Mouse (Mus musculus): Measurements from ENCODE around the gene Pla2g2c. TPM values are rescaled to one million over a fixed set of nuclear protein-coding genes. Genes with fewer than 3 reads are reported as not detected.

The Pla2g2c gene
- polyA plus RNA-seq, 1 experiment = not detected

Other genes starting within 250 kb of the Pla2g2c start
- gene Vwa5b1, start 88.9 kb upstream of the Pla2g2c start, polyA plus RNA-seq (2012; fragmentation: generic; extraction: Trizol) = not detected
- gene Ubxn10, start 12.4 kb downstream of the Pla2g2c start, polyA plus RNA-seq (2012; fragmentation: generic; extraction: Trizol) = not detected
- not detected for gene Pla2g2f, start 32.8 kb downstream of the Pla2g2c start, polyA plus RNA-seq (2012; fragmentation: generic; extraction: Trizol)
- gene Pla2g2d, start 50.9 kb downstream of the Pla2g2c start, polyA plus RNA-seq (2012; fragmentation: generic; extraction: Trizol) = 0.05 TPM
- gene Pla2g5, start 138.7 kb downstream of the Pla2g2c start, polyA plus RNA-seq (2012; fragmentation: generic; extraction: Trizol) = 0.10 TPM
- gene Gm13030, start 149.2 kb downstream of the Pla2g2c start, polyA plus RNA-seq (2012; fragmentation: generic; extraction: Trizol) = not detected
- gene Pla2g2e, start 153.2 kb downstream of the Pla2g2c start, polyA plus RNA-seq (2012; fragmentation: generic; extraction: Trizol) = 20.4 TPM
- 12.5 TPM for gene Otud3, start 189.2 kb downstream of the Pla2g2c start, polyA plus RNA-seq (2012; fragmentation: generic; extraction: Trizol)
- not detected for gene Rnf186, start 242.3 kb downstream of the Pla2g2c start, polyA plus RNA-seq (2012; fragmentation: generic; extraction: Trizol)
- gene Tmco4, start 248.1 kb downstream of the Pla2g2c start, polyA plus RNA-seq (2012; fragmentation: generic; extraction: Trizol) = 3.8 TPM